Mouse (Mus musculus) megakaryocyte, adult 5-6 weeks (primary cell): ENCODE results near the gene Zfp110. TPM values are rescaled to one million over a fixed set of nuclear protein-coding genes. Genes with fewer than 3 reads are reported as not detected.
A peak's percentile ranks its signal among the peaks of the same experiment; 100 is the strongest.
"Not testable (repeated sequence)": the region's sequence is repeated elsewhere in the genome, so short reads cannot be mapped to it uniquely, and the experiment has no call there.

ENCODE experiments used
- ATAC-seq: 2 replicates; pipeline ENCODE4 v1.8.0; 2016; ENCODE audit warnings: mild to moderate bottlenecking, inconsistent platforms; ENCODE audit not compliant: poor library complexity, severe bottlenecking
- total RNA-seq, 2 experiments: library from RNA; stranded (forward) in 1 of 2; stranded (reverse) in 1 of 2; fragments of 153-499, 151-499 nt in 1 of 2; fragments of 221-1000, 200-1000 nt in 1 of 2; gene quantifications; 2 replicates each; pipeline versions ENCODE4 v1.2.3 to v1.2.4; 2015 to 2017

Gene Zfp110
- total RNA-seq (2015), result 24.6 and 25.9 TPM in 2 replicates
- 33.6 and 38.8 TPM in 2 replicates for total RNA-seq (2017)

DNA sequence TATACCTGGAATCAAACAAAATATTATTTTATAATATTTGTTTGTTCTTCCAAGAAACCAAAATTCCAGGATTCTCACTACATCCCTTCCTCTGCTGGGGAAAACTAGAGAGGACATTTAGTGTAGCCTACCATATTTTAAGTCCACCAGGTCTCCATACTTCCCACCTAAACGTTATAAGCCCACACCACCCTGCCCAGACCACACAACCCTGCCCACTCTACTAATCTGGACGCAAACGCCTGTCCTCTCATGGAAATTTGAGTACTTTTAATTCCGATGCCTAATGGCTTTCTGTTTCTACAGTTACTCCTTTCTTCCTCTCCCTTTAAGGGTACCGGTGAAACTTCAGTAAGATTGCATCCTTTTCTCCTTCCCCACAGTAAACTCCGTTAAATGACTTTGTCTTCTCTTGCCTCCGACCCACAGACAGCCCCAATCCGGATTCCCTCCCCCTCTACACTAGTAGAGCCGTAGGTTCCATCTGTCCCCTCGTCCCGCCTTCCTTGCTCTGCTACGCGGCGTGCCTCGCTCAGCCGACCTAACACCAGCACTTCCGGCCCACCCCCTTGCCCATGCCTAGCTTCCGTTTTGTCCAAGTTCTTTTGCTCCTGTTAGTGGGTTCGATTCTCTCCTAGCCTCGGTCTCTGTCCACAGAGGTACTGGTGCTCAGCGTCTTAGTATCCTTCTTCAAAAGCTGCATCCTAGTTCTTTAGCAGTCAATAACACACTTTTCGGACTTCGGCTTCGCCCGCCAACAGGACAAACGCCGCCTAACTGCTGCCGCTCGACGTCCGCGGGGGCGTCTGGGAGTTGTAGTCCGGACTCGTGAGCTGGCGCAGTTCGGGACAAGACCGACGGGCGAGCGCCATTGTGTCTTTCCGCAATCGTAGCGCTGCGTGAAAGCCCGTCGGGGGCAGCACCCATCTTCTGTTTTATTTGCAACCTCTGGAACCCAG is at the start of gene Zfp110:
Zfp110 (plus strand) TSS at position 600 of the 959 bp plus-strand sequence.
- peak; percentile 97 for ATAC-seq

DNA sequence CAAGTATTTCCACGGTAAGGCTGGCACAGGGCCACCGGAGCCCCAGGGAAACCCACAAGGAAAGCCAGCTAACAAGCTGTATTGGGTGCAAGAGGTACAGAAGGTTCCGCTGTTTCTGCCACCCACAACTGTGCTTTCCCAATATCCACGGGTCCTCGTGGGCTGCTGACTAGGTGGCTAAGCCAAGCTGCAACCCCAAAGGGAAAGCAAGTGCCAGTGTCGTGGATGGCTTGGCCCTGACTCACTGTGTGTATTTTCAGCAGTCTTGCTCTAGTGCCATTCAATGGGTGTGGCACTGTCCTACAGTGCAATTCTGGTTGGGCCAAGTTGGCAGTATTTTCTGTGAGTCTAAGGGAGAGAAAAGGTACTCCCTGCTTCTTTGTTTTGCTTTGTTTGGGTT is 47.2 kb upstream of the Zfp110 start:
- ATAC-seq, result no peak

DNA sequence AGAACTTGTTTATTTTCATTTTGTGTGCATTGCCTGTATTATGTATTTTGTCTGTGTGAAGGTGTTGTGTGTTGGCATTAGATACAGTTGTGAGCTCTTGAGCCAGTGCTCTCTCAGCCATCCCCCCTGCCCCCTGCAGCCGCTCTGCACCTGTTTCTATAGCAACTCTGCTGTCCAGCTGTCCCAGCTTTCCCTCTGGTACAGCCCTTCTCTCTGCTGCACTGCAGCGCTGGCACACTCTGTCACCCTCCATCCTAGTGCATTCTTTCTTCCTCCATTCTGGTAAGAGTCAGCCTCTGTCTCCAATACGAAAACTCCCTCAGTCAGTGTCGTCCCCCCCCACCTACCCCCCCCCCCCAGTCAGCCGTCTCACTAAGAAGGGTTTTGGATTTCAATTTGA is 46.5 kb upstream of the Zfp110 start:
- ATAC-seq, result no peak

DNA sequence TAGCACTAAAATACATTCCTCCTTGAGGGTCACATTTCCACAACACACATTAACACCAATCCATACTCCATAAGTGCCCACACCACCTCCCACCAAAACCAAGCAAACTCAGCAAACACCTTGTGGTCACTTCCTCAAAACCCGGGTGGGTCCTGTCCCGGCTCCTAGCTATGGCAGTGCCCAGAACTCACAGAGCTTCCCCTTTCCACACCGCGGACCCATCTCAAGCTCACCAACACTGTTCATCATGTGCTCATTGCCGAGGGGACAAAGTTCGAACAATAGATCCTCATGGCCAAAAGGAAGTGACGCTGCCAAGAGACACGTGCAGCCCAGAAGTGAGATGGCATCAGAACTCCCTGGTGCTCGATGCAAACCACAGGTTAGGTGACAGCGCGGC is 41.9 kb upstream of the Zfp110 start:
- ATAC-seq, result peak; percentile 59

DNA sequence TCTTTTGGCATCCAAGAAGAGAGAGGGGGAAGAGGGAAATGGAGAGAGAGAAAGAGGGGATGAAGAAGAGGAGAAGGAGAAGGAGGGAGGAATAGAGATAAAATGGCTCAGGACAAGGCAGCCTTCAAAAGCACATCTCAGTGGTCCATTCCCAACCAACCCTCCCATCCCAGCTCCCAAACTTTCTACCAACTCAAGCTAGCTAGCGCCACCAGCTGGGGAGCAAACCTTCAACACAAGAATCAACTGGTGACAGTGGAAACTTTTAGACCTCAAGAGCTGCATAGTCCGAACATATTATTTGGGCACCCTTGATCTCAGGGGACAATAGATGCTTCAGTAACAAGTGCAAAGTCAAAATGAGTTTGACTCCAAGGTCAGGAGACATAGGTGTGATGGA is 36.6 kb upstream of the Zfp110 start:
- no peak for ATAC-seq

DNA sequence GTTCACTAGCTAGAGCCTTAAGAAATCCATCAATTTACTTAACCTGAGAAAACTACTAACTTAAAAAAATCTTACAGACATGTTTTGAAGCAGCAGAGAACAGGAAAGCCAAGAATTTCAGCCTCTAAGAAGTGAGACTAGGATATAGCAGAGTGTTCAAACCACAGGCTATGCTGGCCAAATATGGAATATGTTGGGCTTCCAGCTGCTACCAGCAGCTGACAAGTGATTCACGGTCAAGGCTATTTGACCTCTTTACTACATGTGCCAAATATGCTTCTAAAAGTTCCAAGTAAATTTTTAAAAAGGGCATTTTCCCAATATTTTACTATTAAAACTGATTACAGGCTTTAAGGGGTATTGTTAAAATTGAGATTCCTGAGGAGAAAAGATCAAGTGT is 35.0 kb upstream of the Zfp110 start:
- ATAC-seq, result no peak

DNA sequence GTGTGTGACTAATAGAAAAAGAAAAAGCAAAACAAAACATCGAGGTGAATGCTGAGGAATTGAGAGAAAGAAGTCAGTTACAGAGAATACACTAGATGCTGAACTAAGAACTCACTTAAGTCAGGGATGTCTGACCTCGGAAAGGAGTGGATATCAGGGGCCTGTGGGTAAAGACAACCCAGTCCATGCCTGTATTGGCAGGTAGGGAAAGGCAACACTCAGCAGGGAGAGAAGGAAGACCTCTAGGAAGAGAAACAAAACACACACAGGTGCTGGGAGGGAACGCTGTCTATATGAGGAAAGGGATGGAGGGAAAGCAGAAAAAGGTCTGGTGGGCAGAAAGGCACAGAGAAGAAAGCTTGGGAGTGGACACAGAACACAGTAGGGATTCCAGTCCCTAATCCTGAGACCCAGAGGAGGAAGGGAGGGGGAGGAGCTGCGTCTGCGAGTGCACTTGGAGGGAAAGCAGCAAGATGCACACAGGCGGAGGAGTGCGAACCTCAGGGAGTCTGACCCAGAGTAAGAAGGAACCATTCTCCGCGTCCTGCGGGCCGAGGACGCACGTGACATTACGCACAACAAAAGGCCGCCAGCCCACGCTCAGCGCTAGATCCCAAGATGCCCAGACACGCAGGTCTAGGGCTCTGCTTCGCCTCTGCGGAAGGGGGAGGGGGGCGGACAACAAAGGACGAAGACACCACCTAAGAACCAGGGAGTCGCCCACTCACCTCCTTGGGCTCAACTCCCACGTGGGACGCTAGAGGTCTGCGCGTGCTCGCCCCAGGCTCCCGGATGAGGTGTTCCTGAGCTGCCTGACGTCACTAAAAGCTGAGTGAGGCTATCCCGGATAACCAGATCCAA is 31.5 kb upstream of the Zfp110 start, which contains the start of gene Zscan18:
Zscan18 (minus strand) TSS at position 770 of the 861 bp plus-strand sequence.
- ATAC-seq, result peak; percentile 89

DNA sequence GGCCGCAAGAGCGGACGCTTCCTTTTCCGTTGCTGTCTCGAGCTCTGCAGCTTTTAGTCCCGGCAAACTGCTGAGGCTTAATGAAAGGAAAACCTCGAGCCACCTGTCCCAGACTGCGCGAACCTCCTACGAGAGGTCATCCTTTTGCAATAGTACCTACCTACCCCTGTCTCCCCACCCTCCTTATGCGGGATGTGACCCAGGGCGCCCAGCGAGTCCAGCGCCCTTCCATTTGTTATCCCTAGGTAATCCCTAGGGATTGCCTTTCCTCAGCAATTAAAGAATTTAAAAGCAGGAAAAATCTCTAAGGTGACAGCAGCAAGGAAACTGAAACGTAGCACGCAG is 30.9 kb upstream of the Zfp110 start:
- peak; percentile 39; the same call in 1 of the 2 replicates for ATAC-seq

DNA sequence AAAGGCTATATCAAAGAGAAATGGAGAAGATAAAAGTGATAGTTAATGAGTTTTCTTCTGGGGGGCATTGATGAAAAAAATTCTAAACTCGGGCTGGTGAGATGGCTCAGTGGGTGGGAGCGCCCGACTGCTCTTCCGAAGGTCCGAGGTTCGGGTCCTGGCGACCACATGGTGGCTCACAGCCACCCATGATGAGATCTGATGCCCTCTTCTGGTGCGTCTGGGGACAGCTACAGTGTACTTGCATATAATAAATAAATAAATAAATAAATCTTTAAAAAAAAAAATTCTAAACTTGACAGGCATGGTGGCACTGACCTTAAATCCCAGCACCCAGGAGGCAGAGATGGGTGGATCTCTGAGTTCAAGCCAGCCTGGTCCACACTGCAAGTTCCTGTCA is 19.0 kb upstream of the Zfp110 start:
- ATAC-seq, result no peak

DNA sequence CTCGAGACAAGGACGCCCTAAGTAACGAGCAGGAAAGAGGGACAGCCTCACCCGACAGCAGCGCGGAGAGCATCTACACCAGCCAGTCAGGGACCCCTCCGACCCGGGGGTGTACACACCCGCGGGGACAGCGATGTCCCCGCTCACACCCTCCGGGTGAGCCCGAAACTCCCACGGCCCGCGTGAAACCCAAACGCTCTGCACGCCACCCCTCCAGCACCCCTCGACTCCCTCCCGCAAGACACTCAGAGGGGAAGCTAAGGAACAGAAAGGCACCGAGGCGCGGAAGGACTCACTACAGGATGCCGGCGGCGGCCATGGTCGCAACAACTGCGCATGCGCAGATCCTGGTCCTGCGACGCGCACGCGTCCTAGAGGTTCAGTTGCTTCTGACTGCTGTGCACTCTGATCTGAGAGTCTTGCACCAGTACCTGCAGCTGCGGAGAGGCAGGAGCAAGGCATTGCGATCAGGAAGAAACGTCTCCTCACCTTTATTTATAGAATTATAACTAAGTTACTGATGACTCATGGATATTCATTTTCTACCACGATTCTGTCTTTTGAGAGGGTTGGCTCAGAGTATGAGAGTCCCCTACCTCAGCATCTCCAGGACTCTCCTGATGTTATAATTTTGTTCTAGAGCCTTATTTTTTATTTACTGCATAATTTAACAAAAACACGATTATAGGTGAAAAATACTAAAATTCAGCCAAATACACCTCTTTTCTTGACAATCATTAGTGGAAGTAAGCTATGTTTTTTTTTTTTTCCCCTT is 15.9 kb upstream of the Zfp110 start, which contains the start of gene Zfp329:
Zfp329 (minus strand) TSS at position 338 of the 775 bp plus-strand sequence.
- ATAC-seq, result peak; percentile 99

DNA sequence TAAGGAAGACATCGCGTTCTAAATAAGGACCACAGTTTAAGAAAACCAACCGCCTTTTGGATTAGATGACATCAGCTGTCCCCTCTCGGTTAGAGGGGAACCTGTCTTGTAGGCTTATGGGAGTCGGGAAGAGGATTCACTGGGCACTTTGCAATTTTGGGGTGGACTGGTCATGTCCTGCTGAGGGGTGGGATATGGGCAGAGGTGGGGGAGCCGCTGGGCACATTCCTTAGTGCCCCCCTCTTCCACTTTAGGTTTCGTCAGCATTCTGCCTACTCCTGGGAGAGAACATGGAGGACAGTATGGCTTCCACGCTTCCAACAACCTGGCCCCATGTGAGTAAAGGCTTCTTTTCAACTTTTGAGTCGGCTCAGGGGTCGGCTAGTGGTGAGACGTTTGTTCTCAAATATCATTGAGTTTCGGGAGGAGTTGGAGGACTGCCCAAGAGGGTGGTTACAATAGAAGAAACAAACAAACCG is 671 bp downstream of the Zfp110 start:
- ATAC-seq, result peak; percentile 23

DNA sequence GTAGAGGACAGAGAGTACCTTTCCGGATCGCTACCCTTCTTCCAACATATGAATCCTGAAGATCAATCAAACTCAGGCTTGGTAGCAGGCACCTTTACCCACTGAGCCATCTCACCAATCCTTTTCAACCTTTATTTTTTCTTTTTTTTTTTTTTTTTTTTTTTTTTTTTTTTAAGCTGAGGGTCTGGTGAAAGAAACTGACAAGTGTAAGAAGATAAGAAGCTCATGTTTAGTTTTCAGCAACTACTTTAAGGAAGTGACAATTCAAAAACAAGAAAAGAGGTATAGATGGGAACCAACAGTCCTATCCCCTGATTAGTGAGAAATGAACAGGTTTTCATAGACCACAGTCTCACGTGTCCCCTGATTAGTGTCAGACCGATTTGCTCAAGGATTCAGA is 1.2 kb downstream of the Zfp110 start:
- no peak for ATAC-seq

DNA sequence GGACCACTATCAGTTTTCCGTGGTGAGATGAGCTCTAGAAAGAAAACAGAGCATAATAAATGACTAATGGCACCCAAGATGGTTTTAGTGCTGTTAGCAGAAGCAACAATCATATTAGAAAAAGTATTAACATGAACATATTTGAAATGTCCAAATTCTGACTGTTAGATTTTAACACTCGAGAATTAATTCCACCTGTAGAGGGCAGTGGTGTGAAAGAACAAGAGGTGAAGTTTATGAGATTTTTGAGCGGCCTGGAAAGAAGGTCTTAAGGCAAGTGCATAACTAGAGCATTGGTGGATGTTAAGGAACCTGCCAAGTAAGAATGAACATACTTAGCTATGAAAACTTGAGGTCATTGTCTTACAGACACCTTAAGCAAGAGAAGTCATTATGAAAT is 39.7 kb downstream of the Zfp110 start:
- ATAC-seq, result peak; percentile 47; the same call in 1 of the 2 replicates

DNA sequence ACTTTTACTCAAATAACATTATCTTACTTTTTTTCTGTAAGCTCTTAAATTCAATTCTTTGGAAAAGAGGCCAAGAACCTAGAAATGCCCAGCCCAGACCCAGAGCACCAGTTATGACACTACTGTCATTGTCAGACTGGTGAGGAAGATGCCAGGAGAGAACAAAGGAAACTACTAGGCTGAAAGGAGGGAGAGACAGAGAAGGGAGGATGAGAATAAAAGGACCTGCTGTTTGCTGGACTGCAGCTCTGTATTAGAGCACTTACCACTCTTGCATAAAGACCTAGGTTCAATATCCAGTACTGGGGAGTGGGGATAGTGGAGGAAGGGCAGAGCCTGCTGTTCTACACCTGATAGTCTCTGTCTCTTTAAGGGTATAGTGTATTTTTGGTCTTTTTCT is 45.5 kb downstream of the Zfp110 start:
- ATAC-seq, result no peak

DNA sequence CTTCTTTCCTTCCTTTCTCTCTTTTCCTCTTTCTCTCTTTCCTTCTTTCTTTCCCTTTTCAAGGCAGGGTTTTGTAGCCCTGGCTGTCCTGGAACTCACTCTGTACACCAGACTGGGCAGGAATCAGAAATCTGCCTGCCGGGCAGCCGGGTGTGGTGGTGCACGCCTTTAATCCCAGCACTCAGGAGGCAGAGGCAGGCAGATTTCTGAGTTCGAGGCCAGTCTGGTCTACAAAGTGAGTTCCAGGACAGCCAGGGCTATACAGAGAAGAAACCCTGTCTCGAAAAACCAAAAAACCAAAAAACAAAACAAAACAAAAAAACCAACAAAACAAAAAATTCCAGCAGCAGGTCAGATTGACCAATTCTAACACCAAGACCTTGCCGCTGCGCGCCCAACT is 45.9 kb downstream of the Zfp110 start:
- ATAC-seq, result not testable (repeated sequence)

DNA sequence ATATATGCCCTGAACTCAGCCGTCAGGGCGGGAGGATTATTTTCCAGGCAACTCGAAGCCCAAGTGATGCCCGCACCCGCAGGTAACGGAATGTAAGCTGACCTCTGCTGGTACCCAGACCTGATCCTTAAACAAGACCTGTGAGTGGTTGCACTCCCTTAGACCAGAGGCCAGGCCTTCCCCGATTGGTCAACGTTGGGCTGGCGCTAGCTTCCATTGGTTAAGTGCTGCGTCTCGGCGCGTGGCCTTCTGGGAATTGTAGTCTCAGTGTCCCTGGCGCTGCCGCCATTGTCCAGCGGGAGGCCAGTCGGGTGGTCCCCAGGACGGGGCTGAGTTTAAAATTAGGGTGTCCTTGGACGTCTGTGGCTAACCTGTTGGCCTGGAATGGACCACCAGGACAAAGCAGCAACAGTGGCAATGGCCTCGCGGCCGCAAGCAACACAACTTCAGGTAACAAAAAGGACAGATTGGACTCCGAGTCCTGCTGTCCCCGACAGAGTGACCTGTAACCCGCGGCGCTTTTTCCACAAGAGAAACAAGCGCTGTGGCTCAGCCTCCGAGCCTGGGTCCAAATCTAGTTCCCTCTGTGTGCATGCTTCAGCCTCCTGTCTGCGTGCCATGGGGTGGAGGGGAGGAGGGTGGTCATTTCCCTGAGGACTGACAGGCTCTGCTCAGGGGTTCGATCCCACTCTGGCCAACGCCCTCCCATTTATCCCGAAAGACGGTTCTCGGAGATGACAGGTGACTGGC is 46.5 kb downstream of the Zfp110 start, which contains the start of gene Zfp128:
Zfp128 (plus strand) TSS at position 267 of the 750 bp plus-strand sequence.
- ATAC-seq, result peak; percentile 100

DNA sequence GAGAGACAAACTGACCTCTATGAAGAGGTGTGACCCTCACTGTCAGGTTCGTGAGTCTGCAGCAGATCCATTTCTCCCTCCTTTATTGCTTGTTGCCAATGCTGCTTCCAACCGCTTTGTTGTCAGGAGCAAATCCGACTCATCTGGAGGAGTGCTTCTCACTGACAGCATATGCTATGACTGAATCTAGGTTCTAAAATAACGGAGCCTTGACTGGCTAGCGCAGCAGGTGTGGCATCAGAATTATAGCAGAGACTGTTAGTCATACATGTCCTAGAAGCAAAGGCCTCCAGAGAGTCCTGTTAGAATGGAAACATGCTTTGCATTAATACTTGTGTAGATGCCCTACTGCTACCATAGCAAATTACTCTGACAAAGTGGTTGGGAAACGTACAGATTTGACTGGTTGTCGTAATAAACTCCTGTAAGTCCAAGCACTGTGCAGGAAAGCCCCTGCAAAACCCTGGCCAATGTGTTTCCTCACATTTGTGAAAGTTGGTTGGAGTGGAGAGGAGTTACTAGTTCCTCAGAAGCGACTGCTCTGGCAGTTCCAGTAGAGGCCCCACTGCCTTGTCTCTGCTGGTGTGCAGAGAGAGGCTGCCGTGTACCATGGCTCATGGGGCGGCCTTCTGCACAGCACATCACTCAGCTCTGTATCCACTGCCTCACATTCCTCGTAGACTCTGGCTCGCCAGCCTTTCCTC is 52.2 kb downstream of the Zfp110 start:
- ATAC-seq, result peak; percentile 45; the same call in 1 of the 2 replicates

DNA sequence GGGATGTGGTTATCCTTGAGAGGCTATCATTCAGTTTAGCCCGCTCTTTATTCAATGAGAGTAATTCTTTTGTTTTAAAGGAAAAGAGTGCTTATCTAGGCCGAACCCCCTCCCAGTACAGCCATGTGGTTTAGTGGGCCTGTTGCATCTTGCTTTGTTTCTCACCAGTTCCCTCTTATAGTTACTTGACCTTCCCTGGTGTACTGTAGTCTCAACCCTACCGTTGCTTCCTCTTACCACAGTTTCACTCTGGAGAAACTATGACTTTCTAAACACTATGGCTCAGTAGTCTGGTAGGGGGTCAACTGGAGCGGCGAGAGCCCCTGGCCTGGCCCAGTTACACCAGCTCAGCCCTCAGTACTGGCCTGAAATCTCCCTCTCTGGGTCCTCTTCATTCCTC is 53.0 kb downstream of the Zfp110 start:
- peak; percentile 88 for ATAC-seq

DNA sequence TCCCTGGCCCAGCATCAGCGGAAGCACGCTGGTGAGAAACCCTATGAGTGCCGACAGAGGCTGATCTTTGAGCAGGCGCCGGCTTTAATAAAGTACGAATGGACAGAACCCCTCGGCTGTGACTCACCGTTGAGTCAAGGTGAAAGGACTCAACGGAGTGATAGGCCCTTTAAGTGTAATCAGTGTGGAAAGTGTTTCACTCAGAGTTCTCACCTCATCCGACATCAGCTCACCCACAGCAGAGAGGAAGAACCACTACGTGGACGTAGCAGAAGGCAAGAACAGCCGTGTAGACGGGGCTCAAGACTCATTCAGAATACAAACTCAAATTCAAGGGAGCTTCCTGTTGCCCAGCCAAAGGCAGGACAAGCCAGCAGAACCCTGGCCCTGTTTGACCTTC is 56.4 kb downstream of the Zfp110 start:
- 0 out of 2 replicates have a peak, but pooled peaks have one; percentile 2 for ATAC-seq
